Mouse (Mus musculus): ENCODE measurements around the gene Tsga10ip. TPM values are rescaled to one million over a fixed set of nuclear protein-coding genes. Genes with fewer than 3 reads are reported as not detected.

Tsga10ip gene
- polyA plus RNA-seq, 1 experiment from 2014 or later: 1.1 TPM

DNA sequence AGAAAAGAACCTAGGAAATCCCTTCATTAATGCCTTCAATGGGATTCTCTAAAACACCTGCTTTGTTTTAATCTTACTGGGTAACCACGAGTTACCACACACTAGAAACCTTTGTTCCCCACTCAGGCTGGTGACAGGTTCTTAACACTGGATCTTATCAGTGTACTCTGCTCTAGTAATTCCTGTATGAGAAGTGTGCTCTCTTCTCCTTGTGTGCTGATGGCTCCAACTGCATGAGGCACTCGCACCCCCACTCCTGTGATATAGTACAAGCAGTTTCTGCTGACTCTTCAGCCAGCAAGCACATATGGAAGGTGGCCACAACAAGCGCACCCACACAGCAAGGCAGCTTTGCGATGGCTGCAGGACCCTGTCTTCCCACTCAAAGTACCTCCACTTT lies 28.1 kb downstream of the Tsga10ip start:
- no peak overlapping the region for H3K27ac ChIP-seq (ENCODE audit: low read length)
- ATAC-seq: no peak
- H3K9ac ChIP-seq (replicated peaks; ENCODE audit: low read depth): no peak overlapping the region
- peaks cover 32% of the 10 kb centered on the region; the same call in 1 of the 2 replicates for H3K36me3 ChIP-seq (ENCODE audit: insufficient read depth, low read length)
- 77% methylated on average over 4 of the region's 4 CpGs for WGBS
- H3K27me3 ChIP-seq (replicated peaks; ENCODE audit: insufficient read depth, low read length): no peaks in the 10 kb centered on the region
- H3K4me3 ChIP-seq (ENCODE audit: low read depth, low read length): no peak overlapping the region
- H3K9me3 ChIP-seq (ENCODE audit: low read length): no peaks in the 10 kb centered on the region
- H3K4me1 ChIP-seq (ENCODE audit: insufficient read depth, low read depth, low read length): no peaks in the 10 kb centered on the region
- no peak for DNase-seq (ENCODE audit: low spot score)
- TF ChIP-seq EP300 (IDR thresholded peaks at IDR 0.05): no peak
- TF ChIP-seq CTCF (IDR thresholded peaks at IDR 0.05): no peak
- H3K4me2 ChIP-seq (replicated peaks; ENCODE audit: low read depth, low read length): no peak overlapping the region

DNA sequence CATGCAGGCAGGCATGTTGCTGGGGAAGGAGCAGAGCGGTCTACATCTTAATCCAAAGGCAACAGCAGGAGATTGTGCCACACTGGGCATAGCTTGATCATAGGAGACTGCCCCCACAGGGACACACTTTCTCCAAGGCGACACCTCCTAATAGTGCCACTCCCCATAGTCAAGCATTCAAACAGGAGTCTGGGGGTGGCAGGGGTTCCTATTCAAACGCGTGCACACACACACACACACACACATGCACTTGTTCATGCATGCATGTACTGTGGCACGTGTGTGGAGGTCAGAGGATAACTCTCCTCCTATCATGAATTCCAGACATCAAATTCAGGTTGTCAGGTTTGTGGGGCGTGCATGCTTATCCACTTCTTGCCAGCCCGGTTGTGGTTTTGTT lies 29.6 kb downstream of the Tsga10ip start:
- no peaks in the 10 kb centered on the region for H3K9me3 ChIP-seq (ENCODE audit: low read length)
- no peaks in the 10 kb centered on the region for H3K27me3 ChIP-seq (replicated peaks; ENCODE audit: insufficient read depth, low read length)
- peaks cover 5% of the 10 kb centered on the region; the same call in 1 of the 2 replicates for H3K4me1 ChIP-seq (ENCODE audit: insufficient read depth, low read depth, low read length)
- peaks cover 21% of the 10 kb centered on the region; the same call in 1 of the 2 replicates for H3K36me3 ChIP-seq (ENCODE audit: insufficient read depth, low read length)
- no peak for TF ChIP-seq CTCF (IDR thresholded peaks at IDR 0.05)
- TF ChIP-seq EP300 (IDR thresholded peaks at IDR 0.05): no peak
- H3K9ac ChIP-seq (replicated peaks; ENCODE audit: low read depth): no peak overlapping the region
- no peak overlapping the region for H3K4me2 ChIP-seq (replicated peaks; ENCODE audit: low read depth, low read length)
- H3K4me3 ChIP-seq (ENCODE audit: low read depth, low read length): no peak overlapping the region
- ATAC-seq (no peak), DNase-seq (ENCODE audit: low spot score) (no peak)
- no peak overlapping the region for H3K27ac ChIP-seq (ENCODE audit: low read length)
- 93% methylated on average over 7 of the region's 7 CpGs for WGBS

DNA sequence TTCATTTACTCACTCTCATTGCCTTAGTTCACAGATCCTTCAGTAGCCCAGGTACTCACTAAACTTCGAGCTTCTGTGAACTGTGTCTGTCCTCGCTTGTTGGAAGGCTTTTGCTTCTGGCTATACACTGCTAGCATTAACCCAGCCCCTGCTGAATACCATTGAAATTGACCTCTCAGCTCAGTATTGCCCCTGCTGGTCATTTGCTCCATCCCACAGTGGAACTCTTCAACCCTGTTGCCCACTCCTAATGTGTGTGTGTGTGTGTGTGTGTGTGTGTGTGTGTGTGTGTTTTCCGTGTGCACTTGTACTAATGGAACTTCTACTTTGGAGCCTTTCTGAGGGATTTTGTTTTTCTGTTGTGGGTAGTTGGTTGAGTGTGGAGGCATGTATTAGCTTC lies 31.4 kb downstream of the Tsga10ip start:
- no peak overlapping the region for H3K27ac ChIP-seq (ENCODE audit: low read length)
- H3K27me3 ChIP-seq (replicated peaks; ENCODE audit: insufficient read depth, low read length): no peaks in the 10 kb centered on the region
- H3K4me2 ChIP-seq (replicated peaks; ENCODE audit: low read depth, low read length): no peak overlapping the region
- 80% methylated on average over 3 of the region's 3 CpGs for WGBS
- H3K9ac ChIP-seq (replicated peaks; ENCODE audit: low read depth): no peak overlapping the region
- DNase-seq (ENCODE audit: low spot score): no peak
- no peak for ATAC-seq
- peaks cover 21% of the 10 kb centered on the region; the same call in 1 of the 2 replicates for H3K36me3 ChIP-seq (ENCODE audit: insufficient read depth, low read length)
- TF ChIP-seq CTCF (IDR thresholded peaks at IDR 0.05) (peak; percentile 50), EP300 (IDR thresholded peaks at IDR 0.05) (no peak)
- no peak overlapping the region for H3K4me3 ChIP-seq (ENCODE audit: low read depth, low read length)
- H3K4me1 ChIP-seq (ENCODE audit: insufficient read depth, low read depth, low read length): peaks cover 10% of the 10 kb centered on the region; the same call in 1 of the 2 replicates
- no peaks in the 10 kb centered on the region for H3K9me3 ChIP-seq (ENCODE audit: low read length)

DNA sequence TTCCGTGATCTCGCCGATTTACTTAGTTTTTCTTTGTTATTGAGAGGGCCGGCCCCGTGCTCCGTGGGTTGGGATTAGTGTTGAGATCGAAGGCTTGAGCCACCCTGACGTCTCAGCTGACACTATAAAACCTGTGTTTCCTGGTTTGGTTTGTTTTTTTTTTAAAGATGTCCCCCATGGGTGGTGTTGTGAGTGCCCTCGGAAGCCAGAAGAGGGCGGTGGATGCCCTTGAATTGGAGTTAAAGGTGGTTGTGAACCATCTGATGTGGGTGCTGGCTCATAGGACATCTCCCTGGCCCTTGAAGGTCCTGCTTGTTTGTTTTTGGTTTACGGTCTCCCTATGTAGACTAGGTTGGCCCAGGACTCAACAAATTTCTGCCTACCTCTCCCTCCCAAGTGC lies 34.9 kb downstream of the Tsga10ip start:
- H3K4me1 ChIP-seq (ENCODE audit: insufficient read depth, low read depth, low read length): peaks cover 10% of the 10 kb centered on the region; the same call in 1 of the 2 replicates
- H3K36me3 ChIP-seq (ENCODE audit: insufficient read depth, low read length): peaks cover 13% of the 10 kb centered on the region; the same call in 1 of the 2 replicates
- no peaks in the 10 kb centered on the region for H3K9me3 ChIP-seq (ENCODE audit: low read length)
- H3K9ac ChIP-seq (replicated peaks; ENCODE audit: low read depth): peak overlapping the region; percentile 62
- peak overlapping the region; percentile 82 for H3K4me3 ChIP-seq (ENCODE audit: low read depth, low read length)
- H3K27me3 ChIP-seq (replicated peaks; ENCODE audit: insufficient read depth, low read length): no peaks in the 10 kb centered on the region
- H3K27ac ChIP-seq (ENCODE audit: low read length): peak overlapping the region; percentile 97
- peak; percentile 32 for DNase-seq (ENCODE audit: low spot score)
- 6% methylated on average over 11 of the region's 11 CpGs for WGBS
- ATAC-seq: no peak
- peak overlapping the region; percentile 90 for H3K4me2 ChIP-seq (replicated peaks; ENCODE audit: low read depth, low read length)
- TF ChIP-seq CTCF (IDR thresholded peaks at IDR 0.05) (peak; percentile 42), EP300 (IDR thresholded peaks at IDR 0.05) (no peak)

DNA sequence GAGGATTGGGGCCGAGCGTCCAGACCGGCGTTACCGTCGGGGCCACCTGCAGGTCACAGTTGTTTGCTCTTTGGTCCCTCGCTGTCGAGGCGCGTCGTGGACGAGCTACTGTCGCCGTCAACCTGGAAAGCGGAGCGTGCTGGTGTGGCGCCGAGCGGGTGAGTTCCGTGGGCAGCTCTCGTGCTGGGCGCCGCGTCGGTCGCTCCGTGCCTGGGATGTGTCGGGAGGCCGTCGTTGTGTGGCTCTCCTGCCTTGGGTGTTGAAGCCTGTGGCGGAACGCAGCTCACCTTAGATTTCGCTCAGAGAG lies 35.3 kb downstream of the Tsga10ip start, which contains the start of gene Banf1:
Gene Banf1 (minus strand): TSS at position 116 of the 307 bp plus-strand sequence.
- Histone ChIP-seq H3K9ac (replicated peaks; ENCODE audit: low read depth) (peak within 1 kb of the TSS; percentile 62), H3K27me3 (replicated peaks; ENCODE audit: insufficient read depth, low read length) (no peaks in the 10 kb centered on the region), H3K4me1 (ENCODE audit: insufficient read depth, low read depth, low read length) (peaks cover 10% of the 10 kb centered on the region; the same call in 1 of the 2 replicates), H3K4me3 (ENCODE audit: low read depth, low read length) (peak within 1 kb of the TSS; percentile 82), H3K27ac (ENCODE audit: low read length) (peak within 1 kb of the TSS; percentile 97), H3K4me2 (replicated peaks; ENCODE audit: low read depth, low read length) (peak within 1 kb of the TSS; percentile 90), H3K9me3 (ENCODE audit: low read length) (no peaks in the 10 kb centered on the region), H3K36me3 (ENCODE audit: insufficient read depth, low read length) (peaks cover 8% of the 10 kb centered on the region; the same call in 1 of the 2 replicates)
- 0% methylated on average over 33 of the region's 33 CpGs for WGBS
- ATAC-seq (peak; percentile 2; the same call in 1 of the 2 replicates), DNase-seq (ENCODE audit: low spot score) (no peak)
- no peak for TF ChIP-seq EP300 (IDR thresholded peaks at IDR 0.05)
- no peak for TF ChIP-seq CTCF (IDR thresholded peaks at IDR 0.05)

DNA sequence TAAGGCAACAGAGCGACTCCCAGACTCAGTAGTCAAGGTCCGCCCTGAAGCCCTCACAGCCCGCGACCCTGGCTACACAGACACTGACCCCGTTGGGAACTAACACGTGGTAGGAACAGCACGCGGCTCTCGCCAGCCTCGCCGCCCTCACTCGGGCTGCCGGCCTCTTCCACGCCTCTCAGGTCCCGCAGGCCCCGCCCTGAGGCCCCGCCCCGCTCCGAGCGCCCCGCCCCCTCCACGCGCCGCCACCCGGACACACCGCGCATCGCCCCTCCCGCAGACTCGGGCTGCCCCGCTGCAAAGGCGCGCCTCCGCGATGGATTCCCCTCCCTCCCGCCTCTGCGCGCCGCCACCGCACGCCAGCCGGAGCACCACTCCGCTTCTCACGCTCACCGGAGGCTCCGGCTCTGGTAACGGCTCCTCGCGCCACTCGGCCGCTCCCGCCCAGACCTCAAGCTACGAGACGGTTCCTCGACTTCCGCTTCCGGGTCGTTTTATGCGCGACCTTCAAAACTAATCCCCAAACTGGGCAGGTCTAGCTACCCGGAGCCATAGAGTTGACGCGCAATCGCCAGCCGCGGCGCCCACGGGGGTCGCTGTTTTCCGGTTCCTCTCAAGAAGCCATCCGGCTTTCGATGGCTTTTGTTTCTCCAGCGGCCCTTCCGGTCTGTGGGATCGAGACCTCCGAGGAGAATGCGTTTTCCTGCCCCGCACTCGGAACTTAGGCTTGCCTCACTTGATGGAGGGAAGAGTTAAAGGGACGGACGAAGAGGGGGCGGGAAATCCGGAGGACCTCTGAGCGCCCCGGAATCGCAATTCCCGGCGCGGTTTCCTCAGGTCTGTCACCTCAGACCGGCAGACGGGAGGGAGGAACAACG lies 35.9 kb downstream of the Tsga10ip start, which contains the start of gene Eif1ad:
Gene Eif1ad (plus strand): TSS at position 567 of the 878 bp plus-strand sequence.
- DNase-seq (ENCODE audit: low spot score) (peak; percentile 98), ATAC-seq (peak; percentile 95)
- peak within 1 kb of the TSS; percentile 82 for H3K4me3 ChIP-seq (ENCODE audit: low read depth, low read length)
- peaks cover 6% of the 10 kb centered on the region; the same call in 1 of the 2 replicates for H3K36me3 ChIP-seq (ENCODE audit: insufficient read depth, low read length)
- H3K4me1 ChIP-seq (ENCODE audit: insufficient read depth, low read depth, low read length): peaks cover 10% of the 10 kb centered on the region; the same call in 1 of the 2 replicates
- H3K9me3 ChIP-seq (ENCODE audit: low read length): no peaks in the 10 kb centered on the region
- WGBS: 1% methylated on average over 71 of the region's 92 CpGs
- peak within 1 kb of the TSS; percentile 90 for H3K4me2 ChIP-seq (replicated peaks; ENCODE audit: low read depth, low read length)
- peak within 1 kb of the TSS; percentile 62 for H3K9ac ChIP-seq (replicated peaks; ENCODE audit: low read depth)
- H3K27ac ChIP-seq (ENCODE audit: low read length): peak within 1 kb of the TSS; percentile 97
- peak; percentile 48 for TF ChIP-seq CTCF (IDR thresholded peaks at IDR 0.05)
- peak; percentile 52; the same call in 1 of the 2 replicates for TF ChIP-seq EP300 (IDR thresholded peaks at IDR 0.05)
- no peaks in the 10 kb centered on the region for H3K27me3 ChIP-seq (replicated peaks; ENCODE audit: insufficient read depth, low read length)
